Mouse (Mus musculus) megakaryocyte-erythroid progenitor cell, adult 5-6 weeks (primary cell): Measurements from ENCODE around the gene Gpr160. TPM values are rescaled to one million over a fixed set of nuclear protein-coding genes. Genes with fewer than 3 reads are reported as not detected.
"Not testable (repeated sequence)": the region's sequence is repeated elsewhere in the genome, so short reads cannot be mapped to it uniquely, and the experiment has no call there.

ENCODE experiments used
- ATAC-seq: replicated peaks from 2 replicates; pipeline ENCODE4 v1.8.0; 2016; ENCODE audit warnings: mild to moderate bottlenecking, inconsistent platforms; ENCODE audit not compliant: severe bottlenecking, poor library complexity, low FRiP score, low TSS enrichment
- total RNA-seq, 2 experiments: library from RNA; stranded (forward) in 1 of 2; stranded (reverse) in 1 of 2; fragments of 200-1000, 215-1000 nt in 1 of 2; fragments of >200 nt in 1 of 2; fragmentation: Nextera tagmentation in 1 of 2; gene quantifications; 2 replicates each; pipeline ENCODE4 v1.2.3; 2014 to 2017

Gene Gpr160
- total RNA-seq (2014; fragmentation: Nextera tagmentation) (1.2 TPM in 1 of 2 replicates, not detected in the other), total RNA-seq (2017) (0.11 and 0.47 TPM in 2 replicates)

GRCm38 (mm10) chr3:30855604-30856458 lies at the start of gene Gpr160:
Gene Gpr160, plus strand, starts transcription at chr3:30855950.
- ATAC-seq = peak; percentile 83

GRCm38 (mm10) chr3:30812881-30813280 lies 42.9 kb upstream of the Gpr160 start:
- 0 out of 2 replicates have a peak, but pooled peaks have one; percentile 44 for ATAC-seq

DNA sequence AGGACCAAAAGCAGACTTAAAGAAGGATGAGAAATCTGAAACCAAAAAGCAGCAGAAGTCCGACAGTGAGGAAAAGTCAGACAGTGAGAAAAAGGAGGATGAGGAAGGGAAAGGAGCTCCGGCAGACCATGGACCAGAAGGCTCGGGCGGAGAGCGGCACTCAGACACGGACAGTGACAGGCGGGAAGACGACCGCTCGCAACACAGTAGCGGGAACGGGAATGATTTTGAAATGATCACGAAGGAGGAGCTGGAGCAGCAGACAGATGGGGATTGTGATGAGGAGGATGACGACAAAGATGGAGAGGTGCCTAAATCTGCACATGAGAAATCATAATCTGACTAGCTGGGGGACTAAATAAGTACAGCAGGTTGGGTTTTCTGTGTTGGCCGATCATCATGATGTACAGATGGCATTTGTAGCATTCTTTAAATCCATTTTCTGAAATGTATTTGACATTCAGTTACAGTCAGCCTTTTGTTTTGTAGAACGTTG lies 37.1 kb upstream of the Gpr160 start:
- no peak for ATAC-seq

- no peak for ATAC-seq
These were observed 33.6 kb upstream of the Gpr160 start for GRCm38 (mm10) chr3:30822163-30822562.

DNA sequence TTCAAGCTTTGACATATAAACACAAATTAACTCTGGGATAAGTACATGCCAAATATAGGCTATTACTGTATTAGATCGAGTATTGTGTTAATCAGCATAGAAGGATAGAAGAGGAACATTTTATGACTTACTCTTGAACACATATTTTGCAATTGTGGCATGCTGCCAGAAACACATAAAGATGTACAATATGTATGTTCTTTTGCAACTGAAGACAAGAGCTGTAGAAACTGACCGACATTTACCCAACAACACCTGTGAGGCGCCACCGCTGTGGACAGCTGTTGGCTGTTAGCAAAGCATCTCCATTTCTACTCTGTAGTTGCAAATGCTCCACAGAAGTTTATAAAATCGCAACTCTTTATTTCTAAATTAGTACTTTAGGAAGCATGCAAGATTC lies 29.7 kb upstream of the Gpr160 start:
- no peak for ATAC-seq

GRCm38 (mm10) chr3:30831848-30832606 lies 23.7 kb upstream of the Gpr160 start:
- no peak for ATAC-seq

- ATAC-seq = no peak
These were observed 22.5 kb upstream of the Gpr160 start for GRCm38 (mm10) chr3:30833254-30833653.

GRCm38 (mm10) chr3:30845755-30846154 lies 10.0 kb upstream of the Gpr160 start:
- no peak for ATAC-seq

DNA sequence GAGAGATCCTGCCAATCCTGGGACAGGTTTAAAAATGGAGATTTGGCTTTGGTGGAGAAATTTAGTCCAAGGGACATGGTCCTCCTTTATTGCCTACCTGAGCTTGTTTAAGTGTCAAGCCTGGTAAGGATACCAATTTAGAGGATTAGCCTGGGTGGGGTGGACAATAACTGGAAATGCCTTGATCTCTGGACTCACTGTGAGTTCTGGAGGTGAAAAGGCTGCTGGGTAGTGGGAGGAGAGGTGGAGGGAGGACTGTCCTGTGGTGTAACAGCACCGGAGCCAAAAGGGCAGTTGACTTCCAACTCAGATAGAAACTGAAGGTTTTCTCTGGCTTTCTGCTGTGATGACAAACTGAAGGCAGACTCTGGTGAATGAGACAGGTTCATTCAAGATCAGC lies 8.3 kb upstream of the Gpr160 start:
- ATAC-seq = no peak

DNA sequence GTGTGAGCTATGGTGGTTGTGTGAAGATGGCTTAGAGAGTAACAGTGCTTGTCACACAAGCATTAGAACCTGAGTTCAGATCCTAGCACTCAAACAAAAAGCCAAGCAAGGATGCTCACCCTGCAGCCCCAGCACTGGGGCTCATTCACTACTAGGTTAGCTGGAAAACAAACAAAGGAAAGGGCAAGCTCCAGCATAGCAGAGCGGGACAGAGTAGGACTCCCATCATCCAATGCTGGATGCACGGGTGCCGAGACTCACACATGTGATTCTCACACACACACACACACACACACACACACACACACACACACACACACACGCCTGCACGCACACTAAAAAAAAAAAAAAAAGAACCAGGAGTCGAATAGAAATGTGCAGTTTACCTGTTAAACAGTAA lies 4.3 kb upstream of the Gpr160 start:
- ATAC-seq = no peak

DNA sequence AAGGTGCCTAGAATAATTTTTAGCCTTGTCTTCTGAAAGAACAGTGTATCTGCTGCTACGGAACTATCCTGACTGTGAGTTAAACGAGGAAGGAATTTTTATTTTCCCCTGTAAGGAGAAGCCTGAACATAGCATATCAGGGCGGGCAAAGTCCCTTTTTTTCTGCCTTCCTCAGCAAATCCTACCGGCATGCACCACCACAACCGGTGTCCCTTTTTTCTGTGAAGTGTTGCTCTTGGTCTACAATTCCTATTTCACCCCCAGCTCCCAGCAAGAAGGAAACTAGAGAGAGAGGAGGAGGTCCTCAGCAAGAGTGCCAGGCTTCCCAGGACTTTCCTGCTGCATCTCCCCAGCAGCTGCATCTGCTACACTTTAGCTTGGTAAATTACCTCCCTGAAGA lies 2.2 kb upstream of the Gpr160 start:
- no peak for ATAC-seq

DNA sequence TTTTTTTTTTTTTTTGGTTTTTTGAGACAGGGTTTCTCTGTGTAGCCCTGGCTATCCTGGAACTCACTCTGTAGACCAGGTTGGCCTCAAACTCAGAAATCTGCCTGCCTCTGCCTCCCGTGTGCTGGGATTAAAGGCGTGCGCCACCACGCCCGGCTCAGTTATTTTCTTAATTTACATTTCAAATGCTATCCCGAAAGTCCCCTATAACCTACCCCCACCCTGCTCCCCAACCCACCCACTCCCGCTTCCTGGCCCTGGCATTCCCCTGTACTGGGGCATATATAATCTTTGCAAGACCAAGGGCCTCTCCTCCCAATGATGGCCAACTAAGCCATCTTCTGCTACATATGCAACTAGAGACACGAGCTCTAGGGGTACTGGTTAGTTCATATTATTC lies 3.8 kb downstream of the Gpr160 start:
- not testable (repeated sequence) for ATAC-seq

GRCm38 (mm10) chr3:30860705-30861104 lies 5.0 kb downstream of the Gpr160 start:
- no peak for ATAC-seq

GRCm38 (mm10) chr3:30863712-30864435 lies 8.1 kb downstream of the Gpr160 start:
- no peak; the same call in 1 of the 2 replicates for ATAC-seq

- ATAC-seq = no peak
These were observed 8.9 kb downstream of the Gpr160 start for GRCm38 (mm10) chr3:30864640-30865039.

GRCm38 (mm10) chr3:30868176-30868575 lies 12.4 kb downstream of the Gpr160 start:
- no peak for ATAC-seq

GRCm38 (mm10) chr3:30868625-30869024 lies 12.9 kb downstream of the Gpr160 start:
- no peak for ATAC-seq

GRCm38 (mm10) chr3:30869995-30870394 lies 14.2 kb downstream of the Gpr160 start:
- ATAC-seq = no peak

DNA sequence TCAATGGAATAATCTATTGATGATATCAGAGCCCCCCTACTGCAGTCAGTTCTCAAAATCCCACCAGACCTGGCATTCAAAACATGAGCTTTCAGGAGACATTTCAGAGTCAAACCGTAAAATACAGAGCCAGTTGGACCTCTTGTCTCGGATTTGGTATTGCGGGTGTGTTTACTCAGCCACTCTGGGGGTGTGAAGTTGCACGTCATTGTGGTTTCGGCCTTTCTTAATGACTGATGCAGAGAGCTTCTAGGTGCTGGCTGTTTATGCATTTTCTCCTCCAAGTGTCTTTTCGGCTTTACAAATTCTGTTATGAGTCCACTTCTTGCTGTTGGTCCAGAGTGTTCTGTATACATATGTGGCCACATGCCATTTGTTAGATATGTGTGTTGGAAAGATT lies 21.0 kb downstream of the Gpr160 start:
- no peak for ATAC-seq

- ATAC-seq = no peak
These were observed 31.7 kb downstream of the Gpr160 start for GRCm38 (mm10) chr3:30887449-30887848.
